Comparison of ENCODE assay signal across 19 mouse cellular contexts in genomic region chr4:104497221-104497620, GRCm38 (mm10).
DNase-seq lines count a peak whose midpoint lies in the region; ATAC-seq and TF ChIP-seq lines count a peak whose summit lies in the region.
"Had no signal": no experiment of that assay in that cellular context is flagged by ENCODE, and none has a peak within 500 bp of the region (broad histone marks: within the 10 kb centered on the region; RNA-seq: fewer than 3 reads in every experiment).

No protein-coding gene starts in this region.

- no peak overlapping the region for H3K4me2 ChIP-seq in intestine, embryonic 15.5 days (replicated peaks)
- no peak overlapping the region for H3K4me2 ChIP-seq in intestine, postnatal 0 days (replicated peaks; ENCODE audit: low read depth)
- H3K4me2 ChIP-seq in forebrain, postnatal 0 days (ENCODE audit: low read depth): no peak overlapping the region
- no peak overlapping the region for H3K4me2 ChIP-seq in midbrain, embryonic 15.5 days
- H3K4me2 ChIP-seq: heart, embryonic 11.5 days; liver, embryonic 13.5 days had no signal

- H3K9ac ChIP-seq in intestine, embryonic 15.5 days: no peak overlapping the region
- no peak overlapping the region for H3K9ac ChIP-seq in intestine, postnatal 0 days (ENCODE audit: low read depth, low read length)
- H3K9ac ChIP-seq in forebrain, postnatal 0 days: no peak overlapping the region
- H3K9ac ChIP-seq in midbrain, embryonic 15.5 days: no peak overlapping the region
- H3K9ac ChIP-seq: liver, embryonic 13.5 days had no signal

- no peak overlapping the region for H3K27ac ChIP-seq in intestine, embryonic 15.5 days
- H3K27ac ChIP-seq in intestine, postnatal 0 days (ENCODE audit: low read depth, low read length): no peak overlapping the region
- H3K27ac ChIP-seq in forebrain, postnatal 0 days (ENCODE audit: low read depth, low read length): no peak overlapping the region
- H3K27ac ChIP-seq in midbrain, embryonic 15.5 days: peak overlapping the region; percentile 51
- H3K27ac ChIP-seq: left cerebral cortex, adult 2 months; liver, embryonic 13.5 days had no signal

- H3K4me3 ChIP-seq in intestine, embryonic 15.5 days (replicated peaks): no peak overlapping the region
- H3K4me3 ChIP-seq in intestine, postnatal 0 days (ENCODE audit: low read depth, low read length): no peak overlapping the region
- H3K4me3 ChIP-seq in forebrain, postnatal 0 days (ENCODE audit: low read depth, low read length): no peak overlapping the region
- H3K4me3 ChIP-seq in midbrain, embryonic 15.5 days: no peak overlapping the region
- H3K4me3 ChIP-seq: left cerebral cortex, adult 2 months; liver, embryonic 13.5 days had no signal

- H3K4me1 ChIP-seq in intestine, embryonic 15.5 days (replicated peaks): peaks cover 6% of the 10 kb centered on the region; the same call in 1 of the 2 replicates
- H3K4me1 ChIP-seq in intestine, postnatal 0 days (replicated peaks; ENCODE audit: control insufficient read depth, insufficient read depth, low read length): peaks cover 5% of the 10 kb centered on the region; the same call in 1 of the 2 replicates
- peaks cover 5% of the 10 kb centered on the region; the same call in 1 of the 2 replicates for H3K4me1 ChIP-seq in forebrain, postnatal 0 days (ENCODE audit: insufficient read depth)
- H3K4me1 ChIP-seq in midbrain, embryonic 15.5 days: peaks cover 25% of the 10 kb centered on the region
- H3K4me1 ChIP-seq: liver, embryonic 13.5 days had no signal

- H3K27me3 ChIP-seq in intestine, embryonic 15.5 days (replicated peaks): no peaks in the 10 kb centered on the region
- no peaks in the 10 kb centered on the region for H3K27me3 ChIP-seq in intestine, postnatal 0 days (replicated peaks; ENCODE audit: control insufficient read depth, insufficient read depth, low read length)
- H3K27me3 ChIP-seq in forebrain, postnatal 0 days (ENCODE audit: insufficient read depth, low read length): no peaks in the 10 kb centered on the region
- H3K27me3 ChIP-seq in midbrain, embryonic 15.5 days (replicated peaks): no peaks in the 10 kb centered on the region
- H3K27me3 ChIP-seq: liver, embryonic 13.5 days had no signal

- no peak for TF ChIP-seq CTCF in intestine, postnatal 0 days (IDR thresholded peaks at IDR 0.05; ENCODE audit: low read depth)
- TF ChIP-seq CTCF in forebrain, postnatal 0 days (IDR thresholded peaks at IDR 0.05; ENCODE audit: low read depth): no peak

- ATAC-seq in cerebellum, adult (ENCODE audit: insufficient number of reproducible peaks, low FRiP score, low TSS enrichment): 0 out of 2 replicates have a peak, but pooled peaks have one; percentile 21
- 0 out of 2 replicates have a peak, but pooled peaks have one; percentile 18 for ATAC-seq in intestine, embryonic 15.5 days
- ATAC-seq in intestine, postnatal 0 days: no peak; the same call in 1 of the 2 replicates
- peak; percentile 50; the same call in 1 of the 2 replicates for ATAC-seq in forebrain, postnatal 0 days
- ATAC-seq in midbrain, embryonic 15.5 days (replicated peaks): peak; percentile 65; the same call in 1 of the 2 replicates
- ATAC-seq: CD4-positive, CD25-positive, alpha-beta regulatory T cell, adult 4 months had no signal

- WGBS in intestine, embryonic 15.5 days: 87% methylated on average over 1 of the region's 1 CpGs
- 90% methylated on average over 1 of the region's 1 CpGs for WGBS in intestine, postnatal 0 days
- WGBS in forebrain, postnatal 0 days: 35% methylated on average over 1 of the region's 1 CpGs
- 39% methylated on average over 1 of the region's 1 CpGs for WGBS in midbrain, embryonic 15.5 days

- no peak for DNase-seq in cerebellum, postnatal 4 days (ENCODE audit: low spot score in 2 of 2)
- DNase-seq in forebrain, postnatal 0 days: no peak
- no peak for DNase-seq in T-cell, adult 2 months (ENCODE audit: low spot score)
- no peak for DNase-seq in adrenal gland, postnatal 10 days
- DNase-seq: adrenal gland, adult 2 months; cerebellum, adult 18-20 months; gastrocnemius, postnatal 25 days; heart, postnatal 14 days; kidney, postnatal 10 days; liver, embryonic 13.5 days; right cerebral cortex, adult 18-20 months; thymus, adult 18-20 months had no signal

- no peaks in the 10 kb centered on the region for H3K36me3 ChIP-seq in intestine, embryonic 15.5 days
- no peaks in the 10 kb centered on the region for H3K36me3 ChIP-seq in intestine, postnatal 0 days (ENCODE audit: control insufficient read depth, insufficient read depth)
- no peaks in the 10 kb centered on the region for H3K36me3 ChIP-seq in forebrain, postnatal 0 days (ENCODE audit: insufficient read depth)
- H3K36me3 ChIP-seq in midbrain, embryonic 15.5 days (replicated peaks): no peaks in the 10 kb centered on the region
- H3K36me3 ChIP-seq: liver, embryonic 13.5 days had no signal

- no peaks in the 10 kb centered on the region for H3K9me3 ChIP-seq in intestine, embryonic 15.5 days
- H3K9me3 ChIP-seq in intestine, postnatal 0 days (ENCODE audit: control insufficient read depth): no peaks in the 10 kb centered on the region
- H3K9me3 ChIP-seq in forebrain, postnatal 0 days (ENCODE audit: low read length): no peaks in the 10 kb centered on the region
- no peaks in the 10 kb centered on the region for H3K9me3 ChIP-seq in midbrain, embryonic 15.5 days
- H3K9me3 ChIP-seq: liver, embryonic 13.5 days had no signal
